Mouse (Mus musculus) limb, embryonic 14.5 days (tissue): ENCODE measurements around the gene Armh1. TPM values are rescaled to one million over a fixed set of nuclear protein-coding genes. Genes with fewer than 3 reads are reported as not detected.
"Not testable (repeated sequence)": the region's sequence is repeated elsewhere in the genome, so short reads cannot be mapped to it uniquely, and the experiment has no call there.

Source experiments
- ATAC-seq: fragments of 200-750 bp; cut with Nextera tagmentation; 2 replicates; pipeline ENCODE4 v1.8.0; 2017; ENCODE audit warnings: low read depth, moderate number of reproducible peaks, moderate TSS enrichment; ENCODE audit not compliant: low FRiP score
- DNase-seq: peaks from one replicate; pipeline ENCODE4 v3.0.0-alpha.2; 2015; ENCODE audit warnings: low spot score
- H3K27ac ChIP-seq: fragments of 300-500 bp; sonication (generic); replicated peaks from 2 replicates; pipeline ENCODE4 v1.5.1; 2014; ENCODE audit warnings: low read depth, mild to moderate bottlenecking, low read length, moderate library complexity, mixed read lengths
- H3K27me3 ChIP-seq: fragments of 300-500 bp; sonication (generic); 2 replicates; pipeline ENCODE4 v1.6.1; 2014; ENCODE audit warnings: low read length, mixed read lengths; ENCODE audit not compliant: control insufficient read depth, insufficient read depth
- H3K36me3 ChIP-seq: fragments of 300-500 bp; sonication (generic); 2 replicates; pipeline ENCODE4 v1.6.1; 2014; ENCODE audit warnings: mild to moderate bottlenecking, low read length, moderate library complexity, mixed read lengths; ENCODE audit not compliant: control insufficient read depth, insufficient read depth
- H3K4me1 ChIP-seq: fragments of 300-500 bp; sonication (generic); 2 replicates; pipeline ENCODE4 v1.6.1; 2014; ENCODE audit warnings: antibody characterized with exemption, low read length, mixed read lengths; ENCODE audit not compliant: control insufficient read depth, insufficient read depth
- H3K4me2 ChIP-seq: fragments of 300-500 bp; sonication (generic); replicated peaks from 2 replicates; pipeline ENCODE4 v1.6.1; 2014; ENCODE audit warnings: low read depth, mild to moderate bottlenecking, low read length, moderate library complexity; ENCODE audit not compliant: severe bottlenecking
- H3K4me3 ChIP-seq: fragments of 300-500 bp; sonication (generic); replicated peaks from 2 replicates; pipeline ENCODE4 v1.5.1; 2014; ENCODE audit warnings: low read length
- H3K9ac ChIP-seq: fragments of 300-500 bp; sonication (generic); 2 replicates; pipeline ENCODE4 v1.6.1; 2014; ENCODE audit warnings: mild to moderate bottlenecking, low read depth, low read length, moderate library complexity; ENCODE audit not compliant: severe bottlenecking
- H3K9me3 ChIP-seq: fragments of 300-500 bp; sonication (generic); 2 replicates; pipeline ENCODE4 v1.6.1; 2016; ENCODE audit warnings: low read length; ENCODE audit not compliant: control insufficient read depth
- POLR2A ChIP-seq: fragments of 200-500 bp; IDR thresholded peaks from 2 replicates; pipeline ENCODE4 v1.8.0; 2012; ENCODE audit warnings: inconsistent platforms, mild to moderate bottlenecking, moderate library complexity, borderline replicate concordance; ENCODE audit not compliant: insufficient read depth, insufficient read length; ENCODE audit errors: extremely low read depth
- WGBS: fragments of 180-500 bp; shearing (Covaris S2); extraction: QIAGEN DNeasy Blood & Tissue Kit; methylation state at CpG from one replicate; pipeline ENCODE4 v1.1.7; 2014; 5-methylcytosine and 5-hydroxymethylcytosine counted together
- polyA plus RNA-seq, 2 experiments: library from polyadenylated mRNA; depleted of rRNA in 1 of 2; stranded (reverse) in 1 of 2; unstranded in 1 of 2; fragments of >200 nt; fragmentation: Nextera tagmentation in 1 of 2; extraction: Ambion mirVana in 1 of 2; gene quantifications; 2 replicates each; pipeline versions ENCODE4 v1.2.1 to v1.2.3; 2012 to 2014

Armh1 gene
- polyA plus RNA-seq, 2 experiments, result 0.40 to 1.4 TPM

- no peak for TF ChIP-seq POLR2A
- WGBS, result 83% methylated on average over 25 of the region's 25 CpGs
- Histone ChIP-seq H3K36me3 (peaks cover 19% of the 10 kb centered on the region), H3K9ac (no peak overlapping the region), H3K4me1 (peaks cover under 1% of the 10 kb centered on the region; the same call in 1 of the 2 replicates), H3K4me2 (no peak overlapping the region), H3K27ac (no peak overlapping the region), H3K9me3 (no peaks in the 10 kb centered on the region), H3K27me3 (no peaks in the 10 kb centered on the region), H3K4me3 (no peak overlapping the region)
- DNase-seq (no peak), ATAC-seq (no peak)
These were observed 16.0 kb upstream of the Armh1 start for GRCm38 (mm10) chr4:117267831-117268437.

- 7% methylated on average over 2 of the region's 2 CpGs for WGBS
- H3K4me3 ChIP-seq, result no peak overlapping the region
These were observed 15.4 kb upstream of the Armh1 start for GRCm38 (mm10) chr4:117267284-117267683.

DNA sequence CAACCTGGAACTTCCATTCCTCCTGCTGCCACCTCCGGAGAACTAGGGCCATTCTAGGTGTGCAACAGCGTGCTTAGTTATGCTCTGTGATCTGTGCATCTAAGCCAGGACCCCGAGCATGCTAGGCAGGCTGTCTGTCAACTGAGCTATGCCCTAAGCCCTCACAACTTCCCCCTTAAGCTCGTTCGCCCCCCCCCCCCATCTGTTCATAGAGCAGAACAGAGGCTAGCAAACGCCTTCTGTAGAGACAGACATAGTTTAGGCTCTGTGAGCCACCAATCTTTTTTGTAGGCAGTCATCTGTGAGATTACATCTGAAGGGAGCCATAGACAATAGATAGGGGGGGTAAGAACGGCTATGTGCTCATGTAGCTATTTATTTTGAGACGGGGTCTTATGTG, 11.1 kb upstream of the Armh1 start:
- no peak for ATAC-seq
- no peak for DNase-seq
- Histone ChIP-seq H3K27ac (no peak overlapping the region), H3K36me3 (no peaks in the 10 kb centered on the region), H3K9me3 (no peaks in the 10 kb centered on the region), H3K4me1 (no peaks in the 10 kb centered on the region), H3K27me3 (no peaks in the 10 kb centered on the region), H3K4me3 (no peak overlapping the region), H3K4me2 (no peak overlapping the region), H3K9ac (no peak overlapping the region)
- WGBS, result 68% methylated on average over 8 of the region's 8 CpGs
- no peak for TF ChIP-seq POLR2A

More at GRCm38 (mm10) chr4:117267284-117267683, 15.4 kb upstream of the Armh1 start:
- Histone ChIP-seq H3K27ac (no peak overlapping the region), H3K9ac (no peak overlapping the region), H3K4me2 (no peak overlapping the region), H3K4me1 (no peaks in the 10 kb centered on the region), H3K27me3 (no peaks in the 10 kb centered on the region), H3K9me3 (no peaks in the 10 kb centered on the region), H3K36me3 (peaks cover 13% of the 10 kb centered on the region)
- no peak for TF ChIP-seq POLR2A
- ATAC-seq, result peak; percentile 53; the same call in 1 of the 2 replicates
- peak; percentile 70 for DNase-seq

DNA sequence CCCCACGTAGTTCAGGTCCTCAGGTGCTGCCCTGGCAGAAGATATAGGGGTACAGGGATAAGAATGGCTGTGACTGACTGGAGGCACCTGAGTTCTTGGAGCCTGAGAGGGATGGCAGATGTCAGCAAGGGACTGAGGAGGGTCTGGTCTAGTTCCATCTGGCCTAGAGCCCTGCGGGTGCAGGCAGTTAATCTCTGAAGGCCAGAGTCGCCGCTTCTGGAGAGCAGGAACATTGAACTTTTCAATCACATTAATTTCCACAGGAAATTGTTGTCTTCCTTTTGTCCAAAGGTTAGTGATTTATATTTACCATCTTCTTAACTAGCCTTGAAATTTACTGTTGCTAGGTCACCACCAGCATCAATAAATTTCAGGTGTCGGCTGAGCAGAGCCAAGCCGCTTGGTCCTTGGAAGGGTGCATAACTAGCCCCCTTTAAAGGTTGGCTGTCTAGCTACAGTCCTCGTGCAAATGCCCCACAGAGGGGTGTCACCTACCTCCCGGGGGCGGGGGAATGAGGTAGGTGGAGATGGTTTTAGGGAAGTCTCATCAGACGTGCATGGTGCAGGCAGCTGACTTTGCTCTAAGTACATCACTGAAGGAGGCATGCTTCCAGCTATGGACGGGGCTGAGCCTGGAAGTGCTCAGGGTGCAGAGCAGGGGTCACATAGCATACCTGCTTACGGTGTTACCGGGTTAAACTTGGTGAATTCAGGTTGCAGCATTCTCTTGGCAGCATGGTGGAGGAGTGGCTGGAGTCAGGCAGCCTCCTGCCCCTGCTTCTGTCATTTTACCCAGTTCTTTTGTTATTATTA, 10.4 kb upstream of the Armh1 start:
- Histone ChIP-seq H3K9me3 (no peaks in the 10 kb centered on the region), H3K4me1 (no peaks in the 10 kb centered on the region), H3K9ac (no peak overlapping the region), H3K27ac (no peak overlapping the region), H3K4me3 (no peak overlapping the region), H3K27me3 (no peaks in the 10 kb centered on the region), H3K4me2 (no peak overlapping the region), H3K36me3 (no peaks in the 10 kb centered on the region)
- DNase-seq, result no peak
- TF ChIP-seq POLR2A, result no peak
- WGBS, result 37% methylated on average over 13 of the region's 13 CpGs
- ATAC-seq, result no peak

- Histone ChIP-seq H3K4me1 (no peaks in the 10 kb centered on the region), H3K27me3 (no peaks in the 10 kb centered on the region), H3K9me3 (no peaks in the 10 kb centered on the region), H3K4me3 (no peak overlapping the region), H3K27ac (no peak overlapping the region), H3K36me3 (no peaks in the 10 kb centered on the region), H3K9ac (no peak overlapping the region), H3K4me2 (no peak overlapping the region)
- WGBS, result 78% methylated on average over 2 of the region's 2 CpGs
- no peak for DNase-seq
- ATAC-seq, result no peak
- TF ChIP-seq POLR2A, result no peak
These were observed 9.3 kb upstream of the Armh1 start for GRCm38 (mm10) chr4:117261222-117261621.

GRCm38 (mm10) chr4:117259909-117260308, 8.0 kb upstream of the Armh1 start:
- not testable (repeated sequence) for H3K27me3 ChIP-seq, H3K4me1 ChIP-seq, DNase-seq, H3K36me3 ChIP-seq, H3K4me3 ChIP-seq, H3K9me3 ChIP-seq, H3K9ac ChIP-seq, H3K4me2 ChIP-seq, ATAC-seq, H3K27ac ChIP-seq
- WGBS, result 77% methylated on average over 6 of the region's 6 CpGs
